Mouse (Mus musculus): ENCODE results near the gene Manbal. TPM values are rescaled to one million over a fixed set of nuclear protein-coding genes. Genes with fewer than 3 reads are reported as not detected.

The Manbal gene
- polyA plus RNA-seq, 1 experiment from 2014 or later = 91.0 TPM

- H3K9me3 ChIP-seq = no peaks in the 10 kb centered on the region
- no peak overlapping the region for H3K4me3 ChIP-seq (replicated peaks)
- H3K9ac ChIP-seq (replicated peaks) = no peak overlapping the region
- H3K27ac ChIP-seq = peak overlapping the region; percentile 59
- H3K36me3 ChIP-seq = peaks cover 48% of the 10 kb centered on the region
- WGBS = 59% methylated on average over 13 of the region's 13 CpGs
- ATAC-seq = no peak
- no peaks in the 10 kb centered on the region for H3K27me3 ChIP-seq
- H3K4me2 ChIP-seq (replicated peaks) = no peak overlapping the region
- H3K4me1 ChIP-seq (replicated peaks) = peaks cover 9% of the 10 kb centered on the region; the same call in 1 of the 2 replicates
Observed at GRCm38 (mm10) chr2:157395960-157396359, 28.6 kb downstream of the Manbal start.

GRCm38 (mm10) chr2:157397376-157397775 is 30.0 kb downstream of the Manbal start:
- H3K4me3 ChIP-seq (replicated peaks) = no peak overlapping the region
- peaks cover 48% of the 10 kb centered on the region for H3K36me3 ChIP-seq
- H3K4me2 ChIP-seq (replicated peaks) = no peak overlapping the region
- no peaks in the 10 kb centered on the region for H3K27me3 ChIP-seq
- 0 out of 2 replicates have a peak, but pooled peaks have one; percentile 11 for ATAC-seq
- no peaks in the 10 kb centered on the region for H3K9me3 ChIP-seq
- 95% methylated on average over 4 of the region's 4 CpGs for WGBS
- H3K9ac ChIP-seq (replicated peaks) = no peak overlapping the region
- peaks cover 9% of the 10 kb centered on the region; the same call in 1 of the 2 replicates for H3K4me1 ChIP-seq (replicated peaks)
- no peak overlapping the region for H3K27ac ChIP-seq

GRCm38 (mm10) chr2:157398539-157398938 is 31.1 kb downstream of the Manbal start:
- ATAC-seq = no peak
- no peaks in the 10 kb centered on the region for H3K9me3 ChIP-seq
- 98% methylated on average over 4 of the region's 4 CpGs for WGBS
- H3K27ac ChIP-seq = no peak overlapping the region
- H3K4me1 ChIP-seq (replicated peaks) = peaks cover 9% of the 10 kb centered on the region; the same call in 1 of the 2 replicates
- H3K4me3 ChIP-seq (replicated peaks) = no peak overlapping the region
- H3K4me2 ChIP-seq (replicated peaks) = no peak overlapping the region
- peaks cover 40% of the 10 kb centered on the region for H3K36me3 ChIP-seq
- H3K27me3 ChIP-seq = no peaks in the 10 kb centered on the region
- H3K9ac ChIP-seq (replicated peaks) = no peak overlapping the region

- Histone ChIP-seq H3K27me3 (no peaks in the 10 kb centered on the region), H3K9ac (replicated peaks) (no peak overlapping the region), H3K4me2 (replicated peaks) (no peak overlapping the region), H3K4me3 (replicated peaks) (no peak overlapping the region), H3K36me3 (peaks cover 37% of the 10 kb centered on the region), H3K9me3 (no peaks in the 10 kb centered on the region), H3K4me1 (replicated peaks) (peaks cover 9% of the 10 kb centered on the region; the same call in 1 of the 2 replicates), H3K27ac (no peak overlapping the region)
- 90% methylated on average over 10 of the region's 10 CpGs for WGBS
- no peak for ATAC-seq
Observed at GRCm38 (mm10) chr2:157399797-157400196, 32.4 kb downstream of the Manbal start.

GRCm38 (mm10) chr2:157400491-157400890 is 33.1 kb downstream of the Manbal start:
- 93% methylated on average over 6 of the region's 6 CpGs for WGBS
- Histone ChIP-seq H3K27ac (no peak overlapping the region), H3K9me3 (no peaks in the 10 kb centered on the region), H3K27me3 (no peaks in the 10 kb centered on the region), H3K36me3 (peaks cover 33% of the 10 kb centered on the region), H3K9ac (replicated peaks) (no peak overlapping the region), H3K4me2 (replicated peaks) (no peak overlapping the region), H3K4me1 (replicated peaks) (peaks cover 9% of the 10 kb centered on the region; the same call in 1 of the 2 replicates), H3K4me3 (replicated peaks) (no peak overlapping the region)
- ATAC-seq = no peak

- Histone ChIP-seq H3K9ac (replicated peaks) (no peak overlapping the region), H3K9me3 (no peaks in the 10 kb centered on the region), H3K4me1 (replicated peaks) (peaks cover 4% of the 10 kb centered on the region; the same call in 1 of the 2 replicates), H3K27me3 (no peaks in the 10 kb centered on the region), H3K36me3 (peaks cover 26% of the 10 kb centered on the region), H3K4me3 (replicated peaks) (no peak overlapping the region), H3K4me2 (replicated peaks) (no peak overlapping the region), H3K27ac (no peak overlapping the region)
- 94% methylated on average over 2 of the region's 2 CpGs for WGBS
- no peak for ATAC-seq
Observed at GRCm38 (mm10) chr2:157401261-157401660, 33.9 kb downstream of the Manbal start.

- Histone ChIP-seq H3K4me2 (replicated peaks) (no peak overlapping the region), H3K27ac (no peak overlapping the region), H3K4me1 (replicated peaks) (peaks cover 11% of the 10 kb centered on the region), H3K36me3 (0 out of 2 replicates have a peak, but pooled peaks cover 3% of the 10 kb centered on the region), H3K4me3 (replicated peaks) (no peak overlapping the region), H3K27me3 (no peaks in the 10 kb centered on the region), H3K9me3 (no peaks in the 10 kb centered on the region), H3K9ac (replicated peaks) (no peak overlapping the region)
- 92% methylated on average over 7 of the region's 7 CpGs for WGBS
- no peak for ATAC-seq
Observed at GRCm38 (mm10) chr2:157407596-157407995, 40.2 kb downstream of the Manbal start.

GRCm38 (mm10) chr2:157409793-157410533 is 42.6 kb downstream of the Manbal start:
- Histone ChIP-seq H3K4me1 (replicated peaks) (peaks cover 11% of the 10 kb centered on the region), H3K9ac (replicated peaks) (no peak overlapping the region), H3K9me3 (no peaks in the 10 kb centered on the region), H3K27me3 (no peaks in the 10 kb centered on the region), H3K27ac (no peak overlapping the region), H3K4me2 (replicated peaks) (no peak overlapping the region), H3K36me3 (0 out of 2 replicates have a peak, but pooled peaks cover 3% of the 10 kb centered on the region), H3K4me3 (replicated peaks) (no peak overlapping the region)
- 69% methylated on average over 12 of the region's 12 CpGs for WGBS
- ATAC-seq = 0 out of 2 replicates have a peak, but pooled peaks have one; percentile 27

- ATAC-seq = no peak
- 91% methylated on average over 6 of the region's 6 CpGs for WGBS
- no peak overlapping the region for H3K4me2 ChIP-seq (replicated peaks)
- H3K4me1 ChIP-seq (replicated peaks) = peaks cover 11% of the 10 kb centered on the region
- H3K9me3 ChIP-seq = no peaks in the 10 kb centered on the region
- H3K4me3 ChIP-seq (replicated peaks) = no peak overlapping the region
- no peak overlapping the region for H3K9ac ChIP-seq (replicated peaks)
- H3K27ac ChIP-seq = no peak overlapping the region
- H3K27me3 ChIP-seq = no peaks in the 10 kb centered on the region
- H3K36me3 ChIP-seq = 0 out of 2 replicates have a peak, but pooled peaks cover 3% of the 10 kb centered on the region
Observed at GRCm38 (mm10) chr2:157411151-157411693, 43.8 kb downstream of the Manbal start.

GRCm38 (mm10) chr2:157412497-157412896 is 45.1 kb downstream of the Manbal start:
- H3K36me3 ChIP-seq = no peaks in the 10 kb centered on the region
- H3K4me1 ChIP-seq (replicated peaks) = peaks cover 16% of the 10 kb centered on the region
- H3K4me2 ChIP-seq (replicated peaks) = no peak overlapping the region
- no peak overlapping the region for H3K27ac ChIP-seq
- no peak overlapping the region for H3K9ac ChIP-seq (replicated peaks)
- no peaks in the 10 kb centered on the region for H3K9me3 ChIP-seq
- ATAC-seq = no peak
- 89% methylated on average over 7 of the region's 7 CpGs for WGBS
- H3K4me3 ChIP-seq (replicated peaks) = no peak overlapping the region
- no peaks in the 10 kb centered on the region for H3K27me3 ChIP-seq

- H3K4me3 ChIP-seq (replicated peaks) = no peak overlapping the region
- H3K27ac ChIP-seq = no peak overlapping the region
- no peak overlapping the region for H3K4me2 ChIP-seq (replicated peaks)
- H3K36me3 ChIP-seq = no peaks in the 10 kb centered on the region
- ATAC-seq = no peak
- no peaks in the 10 kb centered on the region for H3K27me3 ChIP-seq
- H3K4me1 ChIP-seq (replicated peaks) = peaks cover 15% of the 10 kb centered on the region
- H3K9ac ChIP-seq (replicated peaks) = no peak overlapping the region
- no peaks in the 10 kb centered on the region for H3K9me3 ChIP-seq
- WGBS = 74% methylated on average over 6 of the region's 6 CpGs
Observed at GRCm38 (mm10) chr2:157417229-157417628, 49.8 kb downstream of the Manbal start.

- no peak within 1 kb of the TSS for H3K4me2 ChIP-seq (replicated peaks)
- WGBS = 22% methylated on average over 13 of the region's 13 CpGs
- no peak within 1 kb of the TSS for H3K4me3 ChIP-seq (replicated peaks)
- peaks cover 24% of the 10 kb centered on the region for H3K4me1 ChIP-seq (replicated peaks)
- no peaks in the 10 kb centered on the region for H3K27me3 ChIP-seq
- 0 out of 2 replicates have a peak within 1 kb of the TSS, but pooled peaks have one; percentile 10 for H3K27ac ChIP-seq
- no peak for ATAC-seq
- H3K36me3 ChIP-seq = no peaks in the 10 kb centered on the region
- H3K9me3 ChIP-seq = no peaks in the 10 kb centered on the region
- H3K9ac ChIP-seq (replicated peaks) = no peak within 1 kb of the TSS
Observed at GRCm38 (mm10) chr2:157418206-157418605, 50.8 kb downstream of the Manbal start, which contains the start of gene Src. TSS of gene Src (plus strand) at chr2:157418444.

All from midbrain, embryonic 13.5 days (tissue).